Mouse (Mus musculus) MN1 (cell line): ENCODE data around the gene Hist2h2ac.
"Not testable (repeated sequence)": the region's sequence is repeated elsewhere in the genome, so short reads cannot be mapped to it uniquely, and the experiment has no call there.

Experiments used
- DNase-seq: peaks from one replicate; pipeline ENCODE4 v3.0.0-alpha.2; 2016; ENCODE audit warnings: low spot score

The Hist2h2ac gene

DNA sequence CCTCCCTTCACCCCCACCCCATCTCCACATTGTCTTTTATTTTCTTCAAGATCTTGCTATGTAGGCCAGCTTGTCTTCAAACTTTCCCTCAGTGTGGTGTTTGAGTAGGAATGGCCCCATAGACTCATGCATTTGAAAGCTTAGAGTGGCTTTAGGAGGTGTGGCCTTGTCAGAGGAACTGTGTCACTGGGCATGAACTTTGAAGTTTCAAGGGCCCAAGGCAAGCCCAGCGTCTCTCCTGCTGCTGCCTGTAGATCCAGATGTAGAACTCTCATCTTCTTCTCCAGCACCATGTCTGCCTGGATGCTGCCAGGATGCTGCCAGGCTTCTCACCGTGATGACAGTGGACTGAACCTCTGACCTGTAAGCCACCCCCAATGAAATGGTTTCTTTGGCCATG is 8.1 kb upstream of the Hist2h2ac start:
- DNase-seq, result no peak

- DNase-seq, result peak; percentile 56
Observed at GRCm38 (mm10) chr3:96226695-96227648, 6.3 kb upstream of the Hist2h2ac start.

- DNase-seq, result no peak
Observed at GRCm38 (mm10) chr3:96225421-96225820, 4.7 kb upstream of the Hist2h2ac start.

DNA sequence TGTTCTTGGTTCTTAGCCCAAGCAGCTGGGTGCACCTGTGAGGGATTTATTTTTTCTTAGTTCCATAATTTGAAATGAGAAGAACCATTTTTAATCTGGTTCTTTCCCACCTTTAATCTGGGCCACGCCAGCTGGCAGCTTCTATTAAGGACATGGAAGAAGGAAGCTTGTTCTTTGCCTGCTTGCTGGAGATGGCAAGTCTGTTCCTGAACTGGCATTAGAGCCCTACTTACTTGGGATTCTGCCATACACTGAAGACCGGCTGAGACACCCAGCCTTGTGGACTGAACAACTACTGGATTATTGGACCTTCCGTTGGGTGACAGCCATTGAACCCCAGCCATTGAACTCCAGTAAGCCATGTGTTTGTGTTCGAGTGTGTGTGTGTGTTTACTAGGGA is 2.1 kb upstream of the Hist2h2ac start:
- DNase-seq, result no peak

DNA sequence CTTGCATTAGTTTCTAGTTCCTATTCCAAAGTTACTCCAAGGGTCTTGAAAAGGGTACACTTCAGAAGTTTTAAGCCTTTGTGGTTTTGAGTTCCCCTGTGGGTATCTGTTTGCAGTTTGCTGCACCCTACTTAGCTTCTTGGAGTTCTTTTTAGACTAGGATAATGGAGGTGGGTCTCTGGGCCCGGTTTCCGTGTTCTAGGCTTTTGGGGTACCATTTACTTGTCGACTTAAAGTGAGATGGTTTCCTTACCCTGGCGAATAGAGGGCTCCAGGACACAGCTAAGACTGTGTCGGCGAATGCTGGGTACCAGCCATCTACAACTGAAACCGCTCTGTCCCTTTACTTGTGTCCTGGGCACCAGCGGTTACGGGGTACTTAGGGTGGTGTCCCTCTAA is 959 bp upstream of the Hist2h2ac start:
- peak; percentile 34 for DNase-seq

DNA sequence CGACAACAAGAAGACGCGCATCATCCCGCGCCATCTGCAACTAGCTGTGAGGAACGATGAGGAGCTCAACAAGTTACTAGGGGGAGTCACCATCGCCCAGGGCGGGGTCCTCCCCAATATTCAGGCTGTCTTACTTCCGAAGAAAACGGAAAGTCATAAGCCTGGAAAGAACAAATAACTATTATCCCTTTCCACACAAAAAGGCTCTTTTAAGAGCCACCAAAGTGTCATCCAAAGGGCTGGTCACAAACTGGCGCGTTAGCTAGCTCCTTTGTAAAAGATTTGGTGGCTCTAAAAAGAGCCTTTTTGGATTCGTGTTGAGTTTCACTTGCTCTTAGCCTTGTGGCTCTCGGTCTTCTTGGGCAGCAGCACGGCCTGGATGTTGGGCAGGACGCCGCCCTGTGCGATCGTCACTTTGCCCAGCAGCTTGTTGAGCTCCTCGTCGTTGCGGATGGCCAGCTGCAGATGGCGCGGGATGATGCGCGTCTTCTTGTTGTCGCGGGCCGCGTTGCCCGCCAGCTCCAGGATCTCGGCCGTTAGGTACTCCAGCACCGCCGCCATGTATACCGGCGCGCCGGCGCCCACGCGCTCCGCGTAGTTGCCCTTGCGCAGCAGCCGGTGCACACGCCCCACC is 432 bp downstream of the Hist2h2ac start:
- DNase-seq, result peak; percentile 67

- DNase-seq, result peak; percentile 87
Observed at GRCm38 (mm10) chr3:96219661-96220130, 984 bp downstream of the Hist2h2ac start, which contains the start of the genes Bola1 and Hist2h2ab. Gene Bola1 (minus strand): TSS chr3:96219709. Gene Hist2h2ab (plus strand): TSS chr3:96219865.

DNA sequence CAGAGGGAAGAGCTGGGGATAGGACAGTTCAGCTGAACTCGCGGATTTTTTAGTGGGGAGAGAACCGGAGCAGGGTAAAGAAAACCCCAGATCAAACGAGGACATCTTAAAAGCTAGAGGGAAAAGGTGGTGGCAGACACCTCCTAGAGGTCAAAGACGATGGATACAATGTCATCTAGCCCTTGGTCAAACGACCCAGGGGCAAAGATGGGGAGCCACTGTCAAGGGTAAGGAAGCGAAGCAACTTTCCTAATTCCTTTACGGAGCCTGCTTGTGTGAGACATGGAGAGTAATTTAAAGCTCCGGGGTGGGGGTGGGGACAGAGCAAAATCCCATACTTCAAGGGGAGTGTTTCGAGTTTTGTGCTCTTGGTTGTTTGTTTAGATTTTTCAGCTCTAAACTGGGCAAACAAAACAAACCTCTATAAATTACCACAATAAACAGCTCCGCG is 1.5 kb downstream of the Hist2h2ac start:
- DNase-seq, result peak; percentile 63

GRCm38 (mm10) chr3:96209242-96209641 is 11.4 kb downstream of the Hist2h2ac start:
- peak; percentile 83 for DNase-seq

DNA sequence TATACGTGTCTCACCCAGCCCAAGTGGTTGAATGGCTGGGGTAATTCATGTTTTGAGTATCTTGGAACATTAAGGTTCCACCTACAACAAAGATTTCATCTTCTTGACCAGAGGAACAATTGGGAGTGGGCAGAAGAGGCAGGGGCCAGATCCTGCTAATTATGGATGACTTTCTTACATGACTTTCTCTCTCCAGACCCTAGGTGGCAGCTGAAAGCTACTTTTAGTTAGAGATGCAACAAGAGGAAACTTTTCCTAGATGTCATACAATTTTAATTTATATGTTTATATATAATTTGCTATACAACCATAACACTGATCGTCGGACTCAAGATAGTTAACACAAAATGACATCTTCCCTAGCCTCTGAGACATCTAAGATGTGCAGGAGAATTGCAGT is 12.9 kb downstream of the Hist2h2ac start:
- no peak for DNase-seq

DNA sequence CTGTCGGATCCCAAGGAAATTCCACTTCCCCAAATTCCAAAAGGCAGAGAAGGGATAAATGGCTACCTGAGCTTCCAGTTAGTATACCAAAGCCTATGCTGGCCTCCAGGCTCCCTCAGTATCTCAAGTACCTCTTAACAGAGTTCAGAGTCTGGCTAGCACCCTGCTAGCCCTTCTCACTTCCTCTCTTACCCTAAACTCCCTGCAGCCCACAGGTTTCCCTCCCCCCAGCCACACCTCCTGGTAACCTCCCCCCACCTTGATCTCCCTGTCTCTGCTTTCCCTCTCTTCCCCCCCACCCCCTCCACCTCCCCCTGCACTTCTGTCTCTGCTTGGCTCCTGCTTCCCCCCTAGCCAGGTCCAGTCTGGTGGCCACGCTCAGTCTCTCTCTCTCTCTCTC is 20.9 kb downstream of the Hist2h2ac start:
- DNase-seq, result no peak

DNA sequence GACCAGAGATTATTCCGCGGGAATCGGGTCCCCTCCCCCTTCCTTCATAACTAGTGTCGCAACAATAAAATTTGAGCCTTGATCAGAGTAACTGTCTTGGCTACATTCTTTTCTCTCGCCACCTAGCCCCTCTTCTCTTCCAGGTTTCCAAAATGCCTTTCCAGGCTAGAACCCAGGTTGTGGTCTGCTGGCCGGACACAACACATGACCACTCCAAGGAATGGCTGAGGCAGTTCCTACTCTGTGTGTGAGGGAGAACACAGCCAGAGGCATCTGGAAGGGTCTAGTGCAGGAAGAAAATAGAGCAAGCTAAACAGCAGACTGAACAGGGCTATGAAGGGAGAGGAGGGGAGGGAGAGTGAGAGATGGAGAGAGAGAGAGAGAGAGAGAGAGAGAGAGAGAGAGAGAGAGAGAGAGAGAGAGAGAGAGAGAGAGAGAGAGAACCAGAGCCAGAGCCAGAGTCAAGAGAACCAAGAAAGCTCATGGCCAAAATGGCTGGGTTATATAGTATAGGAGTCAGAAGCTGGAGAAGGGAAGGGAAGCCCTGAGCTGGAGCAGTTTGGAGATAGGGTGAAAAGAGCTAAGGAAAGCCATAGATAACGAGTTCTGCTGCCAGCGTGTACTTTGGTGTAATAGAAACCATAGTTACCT is 22.0 kb downstream of the Hist2h2ac start:
- not testable (repeated sequence) for DNase-seq

- DNase-seq, result peak; percentile 75
Observed at GRCm38 (mm10) chr3:96198181-96198580, 22.5 kb downstream of the Hist2h2ac start.

- DNase-seq, result peak; percentile 93
Observed at GRCm38 (mm10) chr3:96197129-96197749, 23.4 kb downstream of the Hist2h2ac start.

DNA sequence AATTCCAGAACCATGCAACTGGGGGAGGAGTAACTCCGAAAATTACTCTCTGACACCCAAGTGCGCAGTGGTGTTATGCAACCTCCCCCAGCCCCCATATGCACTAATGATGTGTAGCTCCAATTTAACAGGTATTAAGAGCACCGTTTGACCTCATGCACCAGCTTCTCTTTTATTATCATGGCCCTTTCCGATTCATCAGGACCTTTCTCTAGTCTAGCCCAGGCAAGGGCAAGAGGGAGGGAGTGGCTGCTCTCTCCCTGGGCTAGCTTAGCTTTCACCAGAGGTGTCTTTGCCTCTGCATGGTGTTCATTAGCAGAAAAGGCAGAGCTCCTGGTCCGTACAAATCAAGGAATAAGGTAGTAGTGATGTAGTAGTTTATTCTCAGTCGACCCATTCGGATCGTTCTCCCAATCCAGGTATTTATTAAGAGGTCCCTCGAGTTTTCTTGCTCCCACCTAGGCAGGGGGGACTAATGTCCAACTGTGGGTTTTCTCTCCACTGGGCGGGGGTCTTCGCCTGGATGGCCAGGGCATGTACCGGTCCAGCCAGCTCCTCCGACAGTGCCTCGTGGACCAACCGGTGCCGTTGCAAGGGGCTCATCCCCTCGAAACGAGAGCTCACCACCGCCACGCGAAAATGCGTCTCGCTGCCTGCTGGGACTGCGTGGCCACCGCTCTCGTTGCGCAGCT is 24.1 kb downstream of the Hist2h2ac start:
- DNase-seq, result no peak

DNA sequence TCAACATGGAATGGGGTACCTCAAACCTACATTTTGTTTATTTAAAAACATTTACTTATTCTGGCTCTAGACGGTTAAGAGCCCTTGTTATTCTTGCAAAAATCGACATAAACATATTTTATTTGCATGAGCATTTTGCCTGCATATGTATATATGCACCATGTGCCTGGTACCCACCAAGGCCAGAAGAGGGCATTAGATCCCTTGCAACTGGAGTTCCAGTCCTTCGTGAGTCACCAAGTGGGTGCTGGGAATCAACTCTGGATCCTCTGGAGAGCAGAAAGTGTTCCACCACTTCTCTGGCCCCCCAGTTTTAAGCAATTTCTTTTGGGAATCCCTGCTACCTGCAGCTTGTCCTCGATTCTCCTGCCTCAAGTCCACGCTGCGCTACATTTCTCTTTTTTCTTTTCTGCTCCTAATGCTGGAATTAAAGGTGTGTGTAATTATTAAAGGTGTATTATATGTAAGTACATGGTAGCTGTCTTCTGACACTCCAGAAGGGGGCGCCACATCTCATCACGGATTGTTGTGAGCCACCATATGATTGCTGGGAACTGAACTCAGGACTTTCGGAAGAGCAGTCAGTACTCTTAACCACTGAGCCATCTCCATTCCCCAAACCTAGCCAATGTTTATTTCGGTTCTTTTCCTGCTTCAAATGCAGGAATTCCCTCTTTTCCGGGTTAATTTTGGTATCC is 24.9 kb downstream of the Hist2h2ac start:
- DNase-seq, result no peak

DNA sequence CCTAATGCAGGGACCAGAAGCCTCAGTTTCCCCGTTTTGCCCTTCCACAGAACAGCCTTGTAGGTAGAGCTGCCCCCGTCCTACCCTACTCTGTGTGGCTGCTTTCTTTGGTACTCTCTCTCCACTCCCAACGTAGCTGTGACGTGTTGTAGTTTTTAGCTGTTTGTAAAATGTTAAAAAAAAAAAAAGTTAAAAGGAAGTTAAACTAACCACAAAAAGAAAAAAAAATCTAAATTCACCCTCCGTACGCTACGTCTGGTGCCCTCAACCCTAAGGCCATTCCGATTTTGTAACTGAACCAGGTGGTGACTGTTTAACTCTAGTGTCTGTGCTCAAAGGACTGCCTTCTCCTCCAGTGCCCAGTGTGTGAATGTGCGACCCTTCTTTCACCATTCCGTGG is 25.7 kb downstream of the Hist2h2ac start:
- DNase-seq, result no peak

GRCm38 (mm10) chr3:96192977-96193376 is 27.7 kb downstream of the Hist2h2ac start:
- DNase-seq, result no peak

DNA sequence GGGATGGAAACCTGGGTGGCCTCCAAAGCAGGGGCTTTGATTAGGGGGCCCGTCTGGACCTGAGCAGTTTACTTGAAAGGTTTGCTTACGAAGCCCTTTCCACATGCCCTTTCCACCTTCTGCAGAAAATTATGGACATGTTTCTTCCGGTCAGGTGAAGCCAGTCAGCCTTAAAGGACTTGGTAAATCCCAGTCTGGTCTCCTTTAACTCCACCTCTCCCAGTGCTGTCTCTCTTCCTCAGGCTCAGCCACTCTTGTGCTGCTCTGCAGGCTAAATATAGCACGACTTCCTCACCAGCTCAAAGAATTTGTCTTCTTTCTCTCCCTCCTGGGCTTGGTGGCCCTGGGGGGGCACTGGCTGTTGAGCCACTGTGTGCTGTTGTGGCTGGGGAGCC is 38.3 kb downstream of the Hist2h2ac start:
- DNase-seq, result no peak

- no peak for DNase-seq
Observed at GRCm38 (mm10) chr3:96181510-96182381, 38.9 kb downstream of the Hist2h2ac start.
